Mouse (Mus musculus) myocyte (in vitro differentiated cells): ENCODE results near the gene Tex2.

ENCODE experiments used
- CEBPB ChIP-seq: IDR thresholded peaks from 2 replicates; pipeline ENCODE4 v1.6.1; 2011; ENCODE audit warnings: mild to moderate bottlenecking, moderate library complexity; ENCODE audit not compliant: poor library complexity, insufficient read depth, severe bottlenecking
- E2F4 ChIP-seq: IDR thresholded peaks from one replicate; pipeline ENCODE4 v1.6.1; 2011; ENCODE audit warnings: mild to moderate bottlenecking, control low read depth, moderate library complexity; ENCODE audit not compliant: insufficient read depth
- MAX ChIP-seq: IDR thresholded peaks from one replicate; pipeline ENCODE4 v1.6.1; 2011; ENCODE audit warnings: low read depth, mild to moderate bottlenecking, control low read depth
- POLR2A ChIP-seq: IDR thresholded peaks from one replicate; pipeline ENCODE4 v1.6.1; 2011; ENCODE audit warnings: low read depth, mild to moderate bottlenecking, control low read depth, moderate library complexity; ENCODE audit not compliant: insufficient read length
- POLR2AphosphoS2 ChIP-seq: IDR thresholded peaks from one replicate; pipeline ENCODE4 v1.6.1; 2011; ENCODE audit warnings: low read depth, control low read depth; ENCODE audit not compliant: insufficient read length
- REST ChIP-seq: IDR thresholded peaks from one replicate; pipeline ENCODE4 v1.6.1; 2011; ENCODE audit warnings: mild to moderate bottlenecking, control low read depth, moderate library complexity; ENCODE audit not compliant: insufficient read depth, insufficient read length
- TCF12 ChIP-seq: IDR thresholded peaks from one replicate; pipeline ENCODE4 v1.6.1; 2011; ENCODE audit warnings: mild to moderate bottlenecking, control low read depth; ENCODE audit not compliant: poor library complexity, insufficient read depth, severe bottlenecking

DNA sequence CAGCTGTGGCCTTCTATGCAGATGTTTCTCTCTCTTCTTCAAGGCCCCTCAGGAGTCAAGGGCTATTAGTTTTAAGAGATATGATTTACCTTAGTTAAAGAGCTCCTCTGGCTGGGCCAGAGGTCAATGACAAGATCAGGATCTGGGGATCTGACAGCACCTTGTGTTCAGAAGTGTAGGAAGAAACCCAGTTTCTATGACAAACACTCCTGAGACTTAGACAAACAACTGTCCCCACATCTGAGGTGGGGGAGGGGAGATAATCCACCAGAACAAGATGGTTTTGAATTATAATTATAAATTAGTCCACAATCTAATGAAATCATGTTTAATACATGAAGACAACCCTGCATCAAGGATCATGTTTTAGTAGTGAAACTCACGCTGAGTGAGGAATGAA is 134.5 kb downstream of the Tex2 start:
- TF ChIP-seq CEBPB (no peak), POLR2AphosphoS2 (no peak), POLR2A (no peak), E2F4 (no peak), REST (no peak), MAX (no peak), TCF12 (no peak)
